Mouse (Mus musculus) stomach, embryonic 16.5 days (tissue): ENCODE results near the gene Enoph1. TPM values are rescaled to one million over a fixed set of nuclear protein-coding genes. Genes with fewer than 3 reads are reported as not detected.

ENCODE experiments used
- ATAC-seq: fragments of 200-750 bp; cut with Nextera tagmentation; 2 replicates; pipeline ENCODE4 v1.8.0; 2017; ENCODE audit warnings: moderate number of reproducible peaks, moderate TSS enrichment; ENCODE audit not compliant: insufficient read depth, low FRiP score
- H3K27ac ChIP-seq: fragments of 300-500 bp; sonication (generic); 2 replicates; pipeline ENCODE4 v1.5.1; 2014; ENCODE audit warnings: low read length
- H3K27me3 ChIP-seq: fragments of 300-500 bp; sonication (generic); 2 replicates; pipeline ENCODE4 v1.6.1; 2014; ENCODE audit warnings: low read length, control low read depth, mixed read lengths; ENCODE audit not compliant: control insufficient read depth, insufficient read depth
- H3K36me3 ChIP-seq: fragments of 300-500 bp; sonication (generic); 2 replicates; pipeline ENCODE4 v1.6.1; 2014; ENCODE audit warnings: low read length; ENCODE audit not compliant: control insufficient read depth, insufficient read depth
- H3K4me1 ChIP-seq: fragments of 300-500 bp; sonication (generic); 2 replicates; pipeline ENCODE4 v1.6.1; 2014; ENCODE audit warnings: low read length, control low read depth, mixed read lengths; ENCODE audit not compliant: control insufficient read depth, insufficient read depth
- H3K4me2 ChIP-seq: fragments of 300-500 bp; sonication (generic); 2 replicates; pipeline ENCODE4 v1.6.1; 2014; ENCODE audit warnings: low read depth, low read length, mixed read lengths
- H3K4me3 ChIP-seq: fragments of 300-500 bp; sonication (generic); replicated peaks from 2 replicates; pipeline ENCODE4 v1.5.1; 2014; ENCODE audit warnings: mild to moderate bottlenecking, low read length
- H3K9ac ChIP-seq: fragments of 300-500 bp; sonication (generic); 2 replicates; pipeline ENCODE4 v1.6.1; 2014; ENCODE audit warnings: low read length
- H3K9me3 ChIP-seq: fragments of 300-500 bp; sonication (generic); replicated peaks from 2 replicates; pipeline ENCODE4 v1.6.1; 2016; ENCODE audit warnings: low read length, control low read depth; ENCODE audit not compliant: control insufficient read depth
- WGBS: fragments of 180-500 bp; shearing (Covaris S2); extraction: QIAGEN DNeasy Blood & Tissue Kit; methylation state at CpG from one replicate; pipeline ENCODE4 v1.1.7; 2014; 5-methylcytosine and 5-hydroxymethylcytosine counted together
- polyA plus RNA-seq: library from polyadenylated mRNA; unstranded; fragments of >200 nt; fragmentation: Nextera tagmentation; extraction: Ambion mirVana; gene quantifications from 2 replicates; pipeline ENCODE4 v1.2.1, GENCODE M21; 2015

Gene Enoph1
- polyA plus RNA-seq, 1 experiment from 2014 or later: 42.2 TPM

GRCm38 (mm10) chr5:100096955-100097354 is 57.2 kb downstream of the Enoph1 start:
- Histone ChIP-seq H3K4me3 (no peak overlapping the region), H3K36me3 (no peaks in the 10 kb centered on the region), H3K9me3 (no peaks in the 10 kb centered on the region), H3K4me1 (no peaks in the 10 kb centered on the region), H3K9ac (no peak overlapping the region), H3K27ac (no peak overlapping the region), H3K27me3 (no peaks in the 10 kb centered on the region), H3K4me2 (no peak overlapping the region)
- whole genome bisulfite sequencing: 56% methylated on average over 5 of the region's 5 CpGs
- ATAC-seq: no peak

- Histone ChIP-seq H3K36me3 (no peaks in the 10 kb centered on the region), H3K4me3 (no peak overlapping the region), H3K9me3 (no peaks in the 10 kb centered on the region), H3K9ac (no peak overlapping the region), H3K4me2 (no peak overlapping the region), H3K4me1 (no peaks in the 10 kb centered on the region), H3K27ac (no peak overlapping the region), H3K27me3 (no peaks in the 10 kb centered on the region)
- 94% methylated on average over 4 of the region's 4 CpGs for WGBS
- no peak for ATAC-seq
Observed at GRCm38 (mm10) chr5:100097967-100098366, 58.2 kb downstream of the Enoph1 start.

- Histone ChIP-seq H3K9ac (no peak overlapping the region), H3K4me2 (no peak overlapping the region), H3K27ac (no peak overlapping the region), H3K9me3 (no peaks in the 10 kb centered on the region), H3K4me1 (no peaks in the 10 kb centered on the region), H3K27me3 (no peaks in the 10 kb centered on the region), H3K4me3 (no peak overlapping the region), H3K36me3 (no peaks in the 10 kb centered on the region)
- ATAC-seq: no peak
- 66% methylated on average over 1 of the region's 1 CpGs for WGBS
Observed at GRCm38 (mm10) chr5:100102395-100102794, 62.6 kb downstream of the Enoph1 start.

- 59% methylated on average over 9 of the region's 9 CpGs for WGBS
- H3K36me3 ChIP-seq: no peaks in the 10 kb centered on the region
- peak; percentile 76 for ATAC-seq
- no peak overlapping the region for H3K27ac ChIP-seq
- H3K4me2 ChIP-seq: no peak overlapping the region
- no peak overlapping the region for H3K4me3 ChIP-seq
- H3K9ac ChIP-seq: no peak overlapping the region
- H3K9me3 ChIP-seq: no peaks in the 10 kb centered on the region
- no peaks in the 10 kb centered on the region for H3K27me3 ChIP-seq
- no peaks in the 10 kb centered on the region for H3K4me1 ChIP-seq
Observed at GRCm38 (mm10) chr5:100108866-100109265, 69.1 kb downstream of the Enoph1 start.

- Histone ChIP-seq H3K4me1 (no peaks in the 10 kb centered on the region), H3K27me3 (no peaks in the 10 kb centered on the region), H3K9me3 (no peaks in the 10 kb centered on the region), H3K36me3 (no peaks in the 10 kb centered on the region), H3K4me2 (no peak overlapping the region), H3K9ac (no peak overlapping the region), H3K27ac (no peak overlapping the region), H3K4me3 (no peak overlapping the region)
- 48% methylated on average over 7 of the region's 7 CpGs for WGBS
- ATAC-seq: peak; percentile 41; the same call in 1 of the 2 replicates
Observed at GRCm38 (mm10) chr5:100109543-100110282, 69.9 kb downstream of the Enoph1 start.

- no peak for ATAC-seq
- H3K4me2 ChIP-seq: no peak overlapping the region
- no peak overlapping the region for H3K9ac ChIP-seq
- H3K27ac ChIP-seq: no peak overlapping the region
- no peaks in the 10 kb centered on the region for H3K27me3 ChIP-seq
- H3K4me3 ChIP-seq: no peak overlapping the region
- 67% methylated on average over 3 of the region's 3 CpGs for WGBS
- no peaks in the 10 kb centered on the region for H3K4me1 ChIP-seq
- no peaks in the 10 kb centered on the region for H3K36me3 ChIP-seq
- no peaks in the 10 kb centered on the region for H3K9me3 ChIP-seq
Observed at GRCm38 (mm10) chr5:100110581-100110980, 70.8 kb downstream of the Enoph1 start.

GRCm38 (mm10) chr5:100113403-100113802 is 73.6 kb downstream of the Enoph1 start:
- H3K9me3 ChIP-seq: no peaks in the 10 kb centered on the region
- H3K9ac ChIP-seq: no peak overlapping the region
- H3K4me3 ChIP-seq: no peak overlapping the region
- no peaks in the 10 kb centered on the region for H3K4me1 ChIP-seq
- no peaks in the 10 kb centered on the region for H3K36me3 ChIP-seq
- no peaks in the 10 kb centered on the region for H3K27me3 ChIP-seq
- no peak overlapping the region for H3K4me2 ChIP-seq
- H3K27ac ChIP-seq: no peak overlapping the region
- ATAC-seq: no peak
- WGBS: 36% methylated on average over 5 of the region's 5 CpGs

Other genes with a start within 250 kb of the Enoph1 start
- not detected in 2 replicates for gene Vamp9, start 133.7 kb upstream of the Enoph1 start, polyA plus RNA-seq
- gene Hnrnpd, start 61.0 kb upstream of the Enoph1 start, polyA plus RNA-seq: 34.4 and 39.1 TPM in 2 replicates
- 0.69 and 1.4 TPM in 2 replicates for gene 4930524J08Rik, start 60.9 kb upstream of the Enoph1 start, polyA plus RNA-seq
- 120 and 123 TPM in 2 replicates for gene Hnrnpdl, start 321 bp upstream of the Enoph1 start, polyA plus RNA-seq
- gene Tmem150c, start 119.8 kb downstream of the Enoph1 start, polyA plus RNA-seq: 4.7 and 6.0 TPM in 2 replicates